Mouse (Mus musculus) cerebellum, adult 11-12 months (tissue): ENCODE data around the gene Greb1.
A peak's percentile ranks its signal among the peaks of the same experiment; 100 is the strongest.

Experiments used
- DNase-seq: peaks from one replicate; pipeline ENCODE4 v3.0.0; 2022

Gene Greb1

DNA sequence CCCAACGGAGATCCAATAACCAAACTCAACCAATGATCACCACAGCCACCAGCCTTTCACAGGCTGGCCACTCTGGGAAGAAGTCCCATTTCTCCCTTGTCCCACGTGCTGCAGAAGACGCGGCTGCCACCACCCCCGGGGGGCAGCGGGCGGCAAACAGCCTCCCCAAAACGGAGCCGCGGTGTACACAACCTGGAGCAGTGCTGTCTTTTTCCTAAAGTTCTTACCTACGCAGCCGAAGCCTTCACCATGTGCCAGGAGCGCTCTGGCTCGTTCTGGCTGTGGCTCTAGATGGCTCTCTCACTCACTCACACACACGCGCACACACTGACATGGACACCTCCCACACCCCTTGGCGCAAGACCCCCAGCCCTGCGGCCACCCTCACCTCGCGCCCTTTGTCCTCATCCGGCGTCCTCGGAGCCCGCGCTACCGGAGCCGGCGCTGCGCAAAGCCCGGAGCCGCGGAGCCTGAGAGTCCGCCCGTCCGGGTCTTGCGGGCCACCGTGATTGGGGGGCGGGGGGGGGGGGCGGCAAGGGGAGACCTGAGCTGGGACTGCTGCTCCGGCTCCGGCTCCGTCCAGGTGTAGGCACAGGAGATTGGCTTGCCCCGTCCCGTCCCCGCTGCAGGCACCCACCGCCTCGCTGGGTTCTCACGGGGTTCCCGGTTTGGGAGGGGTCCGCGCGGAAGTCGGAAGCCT, at the start of gene Greb1:
TSS of gene Greb1 (minus strand) at position 628 of the 700 bp plus-strand sequence.
- DNase-seq = no peak

DNA sequence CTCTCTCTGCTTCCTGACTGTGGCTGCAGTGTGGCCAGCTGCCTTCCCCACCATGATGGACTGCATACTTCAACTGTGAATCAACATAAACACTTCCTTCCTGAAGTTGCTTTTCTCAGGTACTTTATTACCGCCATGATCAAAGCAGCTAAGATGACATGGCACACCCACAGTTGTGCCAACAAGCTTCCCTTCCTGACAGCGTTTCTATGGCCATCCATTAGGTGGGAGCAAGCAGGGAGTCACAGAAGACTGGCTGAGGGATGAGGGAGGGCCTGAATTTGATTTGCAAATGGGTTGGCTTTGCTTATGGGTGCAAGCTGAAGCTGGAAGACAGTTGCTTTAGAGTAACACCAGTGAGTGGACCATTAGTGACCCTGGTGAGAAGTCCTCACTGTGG, 49.1 kb upstream of the Greb1 start:
- no peak for DNase-seq

DNA sequence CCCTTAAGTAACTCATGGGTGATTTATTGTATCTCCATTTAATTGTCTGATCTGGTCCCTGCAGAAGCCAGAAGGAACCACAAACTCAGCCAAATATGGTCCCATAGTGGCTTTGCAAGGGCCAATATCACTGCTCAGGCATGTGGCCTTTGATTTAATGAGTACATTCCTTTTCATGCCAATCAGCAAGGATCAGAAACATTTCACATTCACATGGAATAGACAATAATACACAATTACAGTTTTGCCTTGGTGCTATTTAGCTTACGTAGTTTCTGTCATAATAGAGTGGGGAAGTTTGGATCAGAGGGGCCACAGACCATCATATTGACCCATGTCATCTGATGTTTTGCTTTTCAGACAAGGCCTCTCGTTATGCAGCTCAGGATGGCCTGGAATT, 47.8 kb upstream of the Greb1 start:
- no peak for DNase-seq

DNA sequence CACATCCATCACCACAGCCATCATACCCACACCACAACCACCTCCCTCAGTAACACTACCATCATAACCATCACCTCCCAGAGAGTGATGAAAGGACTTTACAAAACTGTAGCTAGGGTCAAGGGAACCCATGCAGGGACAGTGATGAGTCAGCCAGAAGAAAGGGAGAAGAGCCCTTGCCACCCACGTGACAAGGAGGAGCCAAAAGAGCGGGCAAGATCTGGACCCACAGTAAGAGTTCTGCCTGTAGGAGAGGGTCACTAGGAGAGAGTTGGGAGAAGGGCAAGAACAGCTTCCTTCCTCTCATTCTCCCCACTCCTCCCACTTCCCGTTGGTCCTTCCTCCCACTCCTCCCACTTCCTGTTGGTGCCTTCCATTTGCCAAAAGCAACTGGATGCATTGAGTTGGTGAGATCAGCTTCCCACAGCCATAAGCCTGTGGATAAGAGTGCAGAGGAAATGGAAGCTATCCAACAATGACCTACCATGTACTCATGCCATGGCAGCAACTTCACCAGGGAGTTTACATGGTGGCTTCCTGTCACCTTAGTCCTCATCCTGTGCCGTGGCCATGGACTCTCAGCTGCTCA, 46.6 kb upstream of the Greb1 start:
- DNase-seq = no peak

DNA sequence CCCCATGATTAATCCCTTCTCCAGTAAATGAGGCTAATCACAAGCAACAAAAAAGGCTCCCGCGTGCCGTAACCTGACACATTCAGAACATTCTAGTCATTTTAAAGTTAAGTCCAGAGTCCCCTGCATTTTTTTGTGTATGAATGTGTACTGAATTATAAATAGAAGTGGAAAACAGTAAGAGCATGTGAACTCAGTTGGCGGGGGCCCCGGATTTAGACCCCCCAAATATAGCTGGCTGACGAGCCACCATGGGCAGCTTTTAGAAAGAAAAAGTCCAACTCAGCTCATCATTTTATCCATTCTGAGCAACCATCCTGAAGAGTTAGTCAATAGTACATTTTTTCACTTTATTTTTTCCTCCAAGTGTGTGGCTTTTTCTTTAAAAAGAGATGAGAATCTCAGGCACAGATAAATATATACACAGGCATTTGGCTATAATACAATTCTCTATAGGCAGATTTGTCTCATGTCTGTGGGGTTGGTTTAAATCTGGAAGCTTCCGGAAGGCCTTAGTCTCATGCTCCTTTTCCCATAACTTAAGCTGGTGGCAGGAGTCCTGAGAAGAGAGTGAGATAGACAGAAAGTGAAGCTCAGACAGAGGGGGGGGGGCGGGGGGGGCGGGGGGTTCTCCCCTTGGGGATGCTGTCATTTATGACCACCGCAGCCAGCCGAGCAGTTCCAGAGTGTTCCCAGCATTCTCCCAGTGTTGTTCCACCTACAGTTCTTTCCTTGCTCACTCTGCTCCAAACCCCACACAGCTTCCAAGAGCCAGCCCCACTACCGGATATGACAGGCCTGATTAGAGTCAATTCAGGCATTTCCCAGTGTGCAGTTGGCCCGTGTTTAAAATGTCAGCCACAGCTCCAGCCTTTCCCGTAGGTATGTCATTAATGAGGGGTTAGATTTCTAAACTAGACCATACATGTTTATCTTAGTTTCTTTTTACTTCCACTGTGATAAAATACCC, 44.2 kb upstream of the Greb1 start:
- no peak for DNase-seq

DNA sequence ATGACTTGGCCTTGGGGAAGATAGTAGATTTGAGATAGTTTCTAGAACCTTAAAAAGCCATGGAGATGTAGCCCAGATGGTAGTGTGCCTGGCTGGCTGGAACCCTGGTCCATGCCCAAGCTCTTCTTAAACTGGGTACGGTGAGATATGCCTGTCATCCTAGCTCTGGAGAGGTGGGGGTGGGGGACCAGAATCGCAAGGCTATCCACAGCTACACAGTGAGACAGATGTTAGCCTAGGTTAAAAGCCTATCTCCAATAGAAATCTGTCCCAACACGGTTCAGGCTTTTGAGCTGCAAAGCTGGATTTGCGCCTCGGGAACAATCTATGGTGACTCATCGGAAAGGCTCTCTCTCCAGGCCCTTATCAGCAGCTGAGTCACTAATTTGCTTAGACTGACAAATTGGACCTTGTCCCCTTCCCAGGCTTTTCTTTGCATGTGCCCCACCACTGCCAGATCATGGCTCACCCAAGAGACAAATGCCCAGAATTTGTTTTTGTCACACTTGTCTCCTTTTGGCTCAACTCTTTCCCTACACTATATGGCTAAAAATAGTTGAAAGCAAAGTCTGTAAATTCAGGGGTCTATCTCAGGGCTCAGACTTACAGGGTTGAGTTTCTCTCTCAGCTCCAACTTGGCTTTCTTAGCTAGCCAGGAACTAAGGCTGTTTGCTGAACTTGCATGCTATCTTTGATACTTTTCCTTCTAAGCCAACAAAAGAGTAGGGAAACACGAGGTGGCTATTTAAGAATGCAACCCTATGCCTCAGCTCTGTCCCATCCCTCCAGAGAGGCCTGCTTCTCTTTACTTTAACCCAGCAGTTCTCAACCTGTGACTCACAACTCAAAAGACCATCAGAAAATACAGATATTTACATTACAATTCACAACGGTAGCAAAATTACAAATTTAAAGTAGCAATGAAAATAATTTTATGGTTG, 40.4 kb upstream of the Greb1 start:
- no peak for DNase-seq

DNA sequence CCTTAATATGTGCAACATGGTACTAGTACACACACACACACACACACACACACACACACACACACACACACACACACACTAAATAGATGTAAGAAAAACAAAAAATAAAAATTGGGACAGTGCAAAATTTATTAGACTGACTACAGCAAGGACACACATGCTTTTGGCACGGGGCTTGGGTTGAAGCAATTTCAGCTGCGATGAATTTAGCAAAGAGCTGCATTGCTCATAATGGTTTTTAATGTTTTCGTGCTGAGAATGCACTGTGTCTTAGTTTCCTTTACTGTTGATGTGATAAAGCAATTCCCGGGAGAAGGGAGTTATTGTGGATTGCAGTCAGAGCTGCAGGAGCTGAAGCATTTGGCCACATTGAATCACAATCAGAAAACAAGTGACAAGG, 37.1 kb upstream of the Greb1 start:
- no peak for DNase-seq

DNA sequence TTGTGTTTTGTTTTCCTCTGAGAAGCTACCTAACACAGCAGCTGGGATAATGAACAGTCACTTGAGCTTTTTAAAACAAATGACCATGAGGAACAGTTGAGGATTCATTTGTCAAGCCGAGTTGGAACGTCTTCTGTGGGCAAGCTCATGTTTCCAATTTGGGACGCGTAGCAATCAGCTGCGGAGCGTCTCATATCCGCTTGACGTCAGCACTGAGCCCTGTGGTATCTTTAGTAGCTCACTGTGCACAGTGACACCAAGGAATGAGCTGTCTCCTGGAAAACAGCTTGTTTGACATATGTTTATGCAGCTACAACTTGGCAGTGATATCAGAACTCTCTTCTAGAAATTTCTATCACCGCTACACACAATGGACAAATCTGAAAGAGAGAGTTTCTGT, 35.5 kb upstream of the Greb1 start:
- DNase-seq = peak; percentile 86

DNA sequence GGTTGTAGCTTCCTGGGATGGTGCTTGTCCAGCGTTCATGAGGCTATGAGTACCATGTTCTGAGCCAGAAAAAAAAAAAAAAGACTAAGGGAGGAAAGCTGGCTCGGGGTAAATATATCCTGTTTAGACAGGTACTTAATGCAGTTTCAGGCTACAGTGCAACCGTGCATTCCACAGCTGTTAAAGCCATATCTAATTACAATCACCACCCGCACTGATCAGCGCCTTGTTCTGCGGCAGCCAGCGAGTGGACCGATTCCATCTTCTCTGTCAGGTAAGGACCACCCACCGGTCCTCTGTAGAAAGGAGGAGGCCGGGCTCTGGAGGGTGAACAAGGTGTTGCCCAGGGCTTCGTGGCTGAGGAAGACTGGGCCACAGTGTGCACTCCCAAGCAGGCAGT, 34.0 kb upstream of the Greb1 start:
- no peak for DNase-seq

DNA sequence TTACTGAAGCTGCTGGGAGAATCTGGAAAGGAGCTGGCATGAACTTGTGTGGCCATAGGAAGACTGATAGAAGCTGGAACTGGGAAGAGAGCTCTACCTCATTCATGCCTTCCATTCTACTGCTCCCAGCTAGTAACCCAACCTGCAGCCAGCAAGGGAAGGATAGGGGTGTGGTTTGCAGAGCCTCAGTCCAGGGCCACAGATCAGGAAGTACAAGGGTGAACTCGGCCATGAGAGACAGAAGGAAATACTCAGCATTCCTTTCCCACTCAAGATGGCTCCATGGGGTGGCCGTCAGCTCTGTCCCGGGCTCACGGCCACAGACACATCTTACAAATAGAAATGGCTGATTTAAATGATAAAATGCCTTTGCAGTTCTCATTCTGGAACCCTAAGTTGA, 30.4 kb upstream of the Greb1 start:
- no peak for DNase-seq

DNA sequence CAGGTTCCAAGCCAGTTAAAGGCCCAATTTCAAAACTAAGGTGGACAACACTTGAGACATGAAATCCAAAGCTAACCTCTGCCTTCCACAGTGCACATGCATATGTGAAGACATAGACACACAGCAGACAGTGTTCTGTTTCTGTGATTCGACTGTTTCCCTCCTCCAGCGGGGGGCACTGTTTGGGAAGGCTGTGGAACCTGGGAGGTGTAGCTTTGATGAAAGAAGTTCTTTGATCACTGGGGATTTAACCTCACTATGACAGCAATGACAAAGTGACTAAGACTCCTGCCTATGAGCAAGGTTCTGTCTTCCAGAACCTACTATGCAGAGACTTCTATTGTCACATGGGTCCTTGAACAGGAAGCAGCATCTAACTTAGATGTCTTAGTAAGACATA, 29.1 kb upstream of the Greb1 start:
- no peak for DNase-seq

DNA sequence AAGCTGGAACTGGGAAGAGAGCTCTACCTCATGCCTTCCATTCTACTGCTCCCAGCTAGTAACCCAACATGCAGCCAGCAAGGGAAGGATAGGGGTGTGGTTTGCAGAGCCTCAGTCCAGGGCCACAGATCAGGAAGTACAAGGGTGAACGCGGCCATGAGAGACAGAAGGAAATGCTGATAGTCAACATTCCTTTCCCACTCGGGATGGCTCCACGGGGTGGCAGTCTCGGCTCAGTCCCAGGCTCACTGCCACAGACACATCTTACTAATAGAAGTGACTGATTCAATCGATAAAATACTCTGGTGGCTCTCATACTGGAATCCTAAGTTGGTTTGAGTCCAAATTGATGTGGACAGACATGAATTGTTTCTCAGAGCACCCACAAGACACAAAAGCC, 27.8 kb upstream of the Greb1 start:
- DNase-seq = no peak

DNA sequence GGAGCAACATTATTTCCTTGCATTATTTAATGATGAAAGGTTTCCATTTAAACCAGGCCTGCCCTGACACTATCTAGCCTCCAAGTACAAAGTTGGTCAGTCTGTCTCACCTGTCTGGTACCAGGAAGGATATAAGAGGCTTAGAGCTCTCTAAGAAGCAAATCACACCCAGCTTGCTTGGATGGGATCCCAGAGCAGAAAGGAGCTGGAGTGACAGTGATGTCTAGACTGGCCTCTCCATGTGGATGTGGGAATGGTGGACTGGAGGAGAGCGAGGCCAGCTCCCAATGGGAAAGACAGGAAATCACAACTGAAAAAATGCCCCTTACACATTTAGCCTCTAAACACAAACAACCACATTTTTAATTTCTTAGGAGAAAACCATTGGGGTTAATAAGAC, 23.0 kb upstream of the Greb1 start:
- no peak for DNase-seq

DNA sequence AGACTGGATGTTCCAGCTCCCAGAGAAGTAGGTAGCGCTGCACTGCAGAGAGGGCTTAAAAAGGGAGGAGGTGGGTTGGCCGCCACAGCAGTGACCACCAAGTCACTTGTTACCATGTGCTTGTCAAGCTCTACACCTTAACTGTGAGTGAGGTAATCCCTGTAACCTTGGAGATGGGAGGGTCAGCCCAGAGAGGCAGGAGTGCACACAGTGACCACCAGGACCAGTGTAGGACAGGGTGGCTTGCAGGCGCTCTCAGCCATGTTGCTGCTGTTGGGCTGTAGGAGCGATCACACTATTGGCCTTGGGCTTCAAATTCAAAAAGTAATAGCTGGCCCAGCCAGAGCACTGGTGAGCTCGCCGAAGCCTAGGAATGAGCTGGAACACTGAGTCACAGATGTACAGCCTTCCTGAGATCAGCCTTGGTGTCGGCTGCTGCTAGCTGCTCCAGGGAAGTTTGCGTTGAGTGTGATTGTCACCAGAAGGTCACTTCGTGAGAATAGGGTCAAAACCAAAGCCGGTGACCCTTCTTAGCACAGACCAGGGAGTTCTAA, 21.6 kb upstream of the Greb1 start:
- no peak for DNase-seq

DNA sequence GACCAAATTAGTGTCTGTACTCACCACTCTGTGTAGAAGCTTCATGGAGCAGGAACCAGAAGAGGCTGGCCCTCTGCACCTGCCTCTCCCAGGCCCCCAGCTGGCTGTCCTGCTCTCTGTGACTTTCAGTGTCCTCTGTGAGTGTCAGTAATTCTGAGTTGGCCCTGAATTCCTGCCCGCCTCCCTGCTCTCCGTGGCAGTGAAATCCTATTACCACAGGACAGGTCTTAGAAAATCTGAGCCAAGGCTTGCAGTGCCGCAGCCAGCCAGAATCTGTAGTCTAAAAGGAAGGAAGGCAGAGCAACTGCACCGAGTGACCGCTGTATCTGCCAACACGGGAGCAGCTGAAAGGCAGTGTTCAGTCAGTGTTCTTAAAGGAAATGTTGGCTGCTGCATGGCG, 20.1 kb upstream of the Greb1 start:
- no peak for DNase-seq

DNA sequence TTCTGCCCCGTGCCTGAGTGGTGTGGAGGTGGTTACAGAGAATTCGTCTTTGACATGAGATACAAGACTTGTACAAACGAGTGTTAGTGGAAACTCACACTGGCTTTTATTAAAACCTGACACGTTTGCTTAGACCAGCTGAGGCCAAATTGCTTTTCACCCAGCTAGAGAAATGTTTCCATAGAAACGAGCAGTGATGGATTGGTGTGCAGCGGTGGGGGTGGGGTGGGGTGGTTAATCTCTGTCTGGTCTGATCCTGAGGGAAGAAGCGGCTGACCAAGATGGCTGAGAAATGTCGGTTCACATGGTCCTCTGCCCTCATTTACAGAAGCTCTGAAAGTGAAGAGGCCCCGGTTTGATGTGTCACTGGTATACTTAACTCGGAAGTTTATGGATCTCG, 17.8 kb upstream of the Greb1 start:
- no peak for DNase-seq

DNA sequence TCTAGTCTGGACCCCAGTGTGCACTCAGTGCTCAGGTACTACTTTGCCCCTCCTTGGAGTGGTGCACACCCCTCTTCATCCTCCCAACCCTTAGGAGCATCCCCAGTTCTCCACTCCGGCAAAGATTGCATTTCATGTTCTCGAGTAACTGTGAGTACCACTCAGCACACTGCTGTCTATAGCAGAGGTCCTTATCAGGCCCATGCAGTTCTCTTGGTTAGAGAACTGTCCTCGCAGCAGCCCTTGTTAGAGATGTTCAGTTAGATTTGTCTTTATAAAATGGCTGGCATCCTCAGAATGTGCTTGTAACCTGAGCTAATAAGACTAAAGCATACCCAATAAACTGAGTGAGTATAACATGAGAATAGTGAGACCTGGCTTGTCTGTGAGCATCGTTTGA, 16.5 kb upstream of the Greb1 start:
- no peak for DNase-seq

DNA sequence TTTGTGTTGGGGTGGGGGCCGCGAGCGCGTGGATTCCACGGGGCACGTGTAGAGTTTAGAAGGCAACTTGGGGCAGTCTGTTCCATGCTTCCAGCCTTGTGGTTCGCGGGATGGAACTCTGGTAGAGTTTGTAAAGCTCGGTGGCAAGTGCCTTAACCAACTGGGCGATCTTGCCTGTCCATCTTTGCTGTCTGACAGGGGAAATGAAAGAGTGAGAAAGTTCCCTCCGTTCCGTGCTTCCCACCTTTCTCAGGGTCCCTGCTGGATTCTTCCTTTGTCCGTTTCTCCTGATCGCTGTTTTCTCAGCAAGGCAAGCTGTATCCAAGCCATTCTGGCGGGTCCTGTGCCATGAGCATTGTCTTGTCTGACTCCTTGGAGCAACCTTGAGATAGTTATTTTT, 10.8 kb upstream of the Greb1 start:
- DNase-seq = no peak

DNA sequence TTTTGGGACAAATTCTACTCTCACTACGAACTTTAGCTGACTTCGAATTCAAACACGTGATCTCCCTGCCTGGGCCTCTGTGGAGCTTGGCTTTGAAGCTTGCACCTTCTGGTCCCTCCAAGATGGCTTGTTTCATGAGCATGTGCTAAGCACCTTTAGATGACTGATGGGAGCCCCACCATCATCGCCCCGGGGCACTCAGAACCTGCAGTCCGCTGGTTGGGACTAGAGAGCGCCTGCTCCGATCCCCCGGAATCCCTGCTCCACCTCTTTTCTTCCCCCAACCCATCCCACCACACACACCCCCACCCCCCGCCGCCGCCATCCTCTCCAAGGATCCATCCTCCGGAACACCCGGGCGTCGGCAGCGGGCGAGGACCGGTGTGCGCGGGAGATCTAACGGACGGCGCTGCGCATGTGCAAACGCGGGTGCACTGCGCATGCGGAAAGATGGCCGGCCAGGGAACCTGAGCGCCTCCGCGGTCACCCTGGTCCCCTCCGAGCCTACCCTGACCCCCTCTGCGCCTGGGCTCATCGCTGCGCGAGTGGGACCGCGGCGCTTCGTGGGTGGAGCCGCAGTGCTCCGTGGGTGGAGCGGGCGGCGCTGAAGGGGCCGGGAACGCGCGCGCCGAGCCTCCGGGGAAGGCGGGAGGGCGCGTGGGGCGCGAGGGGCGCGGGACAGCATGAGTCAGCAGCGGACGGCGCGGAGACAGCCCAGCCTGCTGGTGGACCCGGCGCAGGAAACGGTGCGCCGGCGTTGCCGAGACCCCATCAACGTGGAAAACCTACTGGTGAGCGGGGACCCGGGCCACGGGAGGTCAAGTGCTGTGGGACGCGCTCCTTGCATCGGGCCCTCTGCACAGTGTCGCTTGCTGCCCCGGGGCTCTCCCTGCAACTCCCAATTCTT, 10.1 kb upstream of the Greb1 start, which contains the start of gene E2f6:
TSS of gene E2f6 (plus strand) at position 439 of the 907 bp plus-strand sequence.
- DNase-seq = peak; percentile 89

DNA sequence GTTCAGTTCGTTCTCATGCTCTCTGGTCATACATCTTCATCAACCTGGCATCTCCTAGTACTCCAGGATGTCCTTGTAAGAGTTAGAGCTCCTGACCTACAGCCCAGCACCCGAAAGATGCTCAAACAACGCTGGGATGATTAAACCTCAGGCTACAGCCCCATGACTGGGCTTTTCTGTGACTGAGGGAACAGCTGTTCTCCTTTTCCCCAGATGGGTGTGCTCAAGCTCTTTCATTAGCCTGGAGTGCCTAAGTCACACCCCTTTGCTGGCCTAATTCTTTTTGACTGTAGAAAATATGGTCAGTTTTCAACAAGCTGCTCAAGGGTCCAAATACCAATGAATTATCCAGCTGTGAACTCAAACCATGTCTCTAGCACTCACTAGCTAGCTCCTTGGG, 7.4 kb upstream of the Greb1 start:
- no peak for DNase-seq

DNA sequence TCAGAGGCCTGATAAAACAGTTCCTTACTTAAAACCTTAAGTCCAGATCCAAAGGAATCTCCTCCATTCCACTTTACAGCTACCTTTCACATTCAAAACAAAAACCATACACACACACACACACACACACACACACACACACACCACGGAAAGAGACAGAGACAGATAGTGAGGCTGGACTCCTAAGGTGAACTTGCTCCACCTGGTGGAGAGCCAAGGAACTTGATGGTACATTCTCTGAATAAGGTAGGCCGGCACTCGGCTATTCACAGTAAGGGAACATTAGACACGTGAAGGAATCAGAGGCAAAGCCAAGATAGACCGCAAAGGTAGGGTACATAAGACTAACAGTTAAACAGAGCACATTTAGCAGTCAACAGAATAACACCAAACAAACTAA, 4.8 kb upstream of the Greb1 start:
- DNase-seq = peak; percentile 68
